Mouse (Mus musculus) B cell, adult 2 months (primary cell): ENCODE data around the gene Cachd1.

Experiments
- DNase-seq, 2 experiments: peaks; one replicate each; pipeline ENCODE4 v3.0.0; 2022

Gene Cachd1

DNA sequence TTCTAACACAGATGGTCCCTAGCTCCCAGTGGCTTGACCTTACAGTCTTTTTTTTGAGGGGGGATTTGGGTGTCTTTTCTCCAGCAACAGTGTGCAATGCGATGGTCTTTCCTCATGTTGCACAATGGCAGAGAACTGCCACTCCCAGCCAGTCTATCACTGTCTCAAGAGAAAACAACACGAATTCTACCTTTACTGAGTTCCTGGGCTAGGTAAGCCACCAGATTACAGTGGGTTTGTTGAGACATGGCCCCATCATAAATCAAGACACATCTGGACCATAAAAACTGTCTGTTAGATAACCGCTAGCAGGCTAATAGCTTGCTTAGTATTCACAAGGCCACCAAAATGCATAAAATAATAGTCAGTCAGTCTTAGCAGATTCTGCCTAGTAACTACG, 147.8 kb downstream of the Cachd1 start:
- DNase-seq: no peak

GRCm38 (mm10) chr4:100925153-100925552, 148.7 kb downstream of the Cachd1 start:
- DNase-seq: no peak

GRCm38 (mm10) chr4:100926608-100927007, 150.1 kb downstream of the Cachd1 start:
- no peak for DNase-seq

DNA sequence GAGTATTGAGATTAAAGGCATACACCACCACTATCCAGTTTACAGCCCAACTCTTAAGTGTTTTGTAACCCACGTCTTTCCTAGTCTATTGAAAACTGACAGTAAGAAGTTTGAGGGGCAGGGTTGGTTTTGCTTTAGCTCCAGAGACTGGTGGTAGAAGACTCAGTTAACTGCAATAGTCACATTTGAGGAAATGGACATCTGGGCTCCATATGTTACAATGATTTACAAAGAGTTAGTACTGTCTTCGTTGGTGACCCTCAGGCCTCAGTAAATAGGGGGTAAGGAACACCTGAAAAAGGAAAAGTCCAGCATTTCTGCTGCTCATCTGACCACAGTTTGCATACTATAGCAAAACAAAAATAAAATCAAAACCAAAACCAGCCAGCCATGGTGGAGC, 150.6 kb downstream of the Cachd1 start:
- no peak for DNase-seq

- DNase-seq: no peak
Observed at GRCm38 (mm10) chr4:100943689-100944088, 167.2 kb downstream of the Cachd1 start.

DNA sequence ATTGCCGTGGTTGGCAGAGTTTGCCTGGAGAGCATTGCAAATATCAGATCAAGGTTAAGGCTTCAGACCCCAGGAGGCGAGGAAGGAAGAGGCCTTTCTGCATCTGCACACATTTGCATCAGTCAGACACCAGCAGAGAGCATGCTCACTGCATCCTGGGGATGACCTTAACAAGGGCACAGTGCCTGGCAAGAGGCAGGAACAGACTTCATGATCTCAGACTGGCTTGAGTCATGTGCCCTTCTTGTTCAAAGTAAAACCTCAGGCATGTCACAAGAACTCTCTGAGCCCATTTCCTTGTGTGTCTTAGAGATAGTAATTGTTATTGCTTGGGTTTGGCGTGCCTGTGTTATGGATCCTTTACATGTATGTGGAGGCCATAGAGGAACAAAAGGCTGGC, 167.8 kb downstream of the Cachd1 start:
- no peak for DNase-seq

GRCm38 (mm10) chr4:100945171-100945899, 168.9 kb downstream of the Cachd1 start:
- no peak for DNase-seq

DNA sequence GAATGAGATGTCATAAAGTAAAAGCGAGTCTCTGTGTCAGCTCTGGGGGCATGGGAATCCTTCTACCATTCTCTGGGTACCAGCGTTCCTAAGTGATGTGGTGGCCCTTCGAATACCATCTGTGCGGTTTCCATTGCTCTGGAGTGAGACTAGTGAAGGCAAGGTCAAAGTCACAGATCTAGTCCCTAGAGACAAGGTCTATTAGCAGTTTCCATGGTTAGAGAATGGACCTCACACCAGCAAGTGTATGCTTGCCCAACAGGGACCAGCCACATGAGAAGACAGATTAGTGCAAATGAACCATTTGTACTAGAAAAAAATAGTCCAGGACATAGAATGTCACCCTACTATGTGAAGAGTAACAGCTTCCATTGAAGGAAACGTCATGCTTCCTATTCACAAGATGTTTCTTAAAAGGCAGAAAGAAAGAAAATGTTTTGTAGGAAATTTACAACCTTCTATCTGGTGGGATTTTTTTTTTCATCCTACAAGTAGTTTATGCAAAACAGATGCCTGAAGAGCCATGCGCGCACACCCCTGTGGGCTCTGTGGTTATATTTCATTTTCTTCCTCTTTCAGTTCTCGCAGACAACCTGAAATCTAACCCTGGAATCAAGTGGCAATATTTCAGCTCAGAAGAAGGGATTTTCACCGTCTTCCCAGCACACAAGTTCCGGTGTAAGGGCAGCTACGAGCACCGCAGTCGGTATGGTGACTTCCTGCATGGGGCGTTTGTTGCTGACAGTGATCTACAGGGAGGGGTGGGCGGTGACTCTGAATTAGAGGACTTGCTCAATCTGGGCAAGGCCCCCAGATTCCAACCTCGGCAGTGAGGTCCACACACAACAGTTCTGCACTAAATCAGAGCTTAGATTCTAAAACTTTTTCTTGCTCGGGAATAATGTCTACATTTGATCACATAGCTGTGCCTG, 172.3 kb downstream of the Cachd1 start:
- DNase-seq: peak in 1 of 2 experiments; percentile 1

GRCm38 (mm10) chr4:100950316-100950715, 173.8 kb downstream of the Cachd1 start:
- no peak for DNase-seq

GRCm38 (mm10) chr4:100951876-100952275, 175.4 kb downstream of the Cachd1 start:
- DNase-seq: no peak

DNA sequence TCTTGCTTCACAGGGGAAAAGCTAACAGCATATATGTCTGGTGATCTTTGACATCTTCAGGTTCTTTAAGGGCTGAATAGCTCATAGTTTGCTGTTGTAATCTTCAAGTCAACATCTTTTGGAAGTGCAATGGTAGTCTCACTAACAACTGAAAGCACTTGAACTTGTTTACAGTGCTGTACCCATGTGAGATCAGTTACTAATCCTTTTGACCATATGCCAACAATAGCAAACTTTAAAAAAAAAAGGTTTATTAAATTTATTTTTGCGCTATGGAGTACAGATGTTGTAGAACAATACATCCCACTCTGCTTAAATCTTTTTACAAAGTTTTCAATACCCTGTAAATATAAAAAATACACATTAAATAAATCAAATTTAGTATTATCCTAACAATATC, 186.9 kb downstream of the Cachd1 start:
- no peak for DNase-seq

- no peak for DNase-seq
Observed at GRCm38 (mm10) chr4:100963796-100964195, 187.3 kb downstream of the Cachd1 start.

- DNase-seq: no peak
Observed at GRCm38 (mm10) chr4:100967703-100968392, 191.4 kb downstream of the Cachd1 start.

- DNase-seq: no peak
Observed at GRCm38 (mm10) chr4:100973641-100974454, 197.4 kb downstream of the Cachd1 start.

DNA sequence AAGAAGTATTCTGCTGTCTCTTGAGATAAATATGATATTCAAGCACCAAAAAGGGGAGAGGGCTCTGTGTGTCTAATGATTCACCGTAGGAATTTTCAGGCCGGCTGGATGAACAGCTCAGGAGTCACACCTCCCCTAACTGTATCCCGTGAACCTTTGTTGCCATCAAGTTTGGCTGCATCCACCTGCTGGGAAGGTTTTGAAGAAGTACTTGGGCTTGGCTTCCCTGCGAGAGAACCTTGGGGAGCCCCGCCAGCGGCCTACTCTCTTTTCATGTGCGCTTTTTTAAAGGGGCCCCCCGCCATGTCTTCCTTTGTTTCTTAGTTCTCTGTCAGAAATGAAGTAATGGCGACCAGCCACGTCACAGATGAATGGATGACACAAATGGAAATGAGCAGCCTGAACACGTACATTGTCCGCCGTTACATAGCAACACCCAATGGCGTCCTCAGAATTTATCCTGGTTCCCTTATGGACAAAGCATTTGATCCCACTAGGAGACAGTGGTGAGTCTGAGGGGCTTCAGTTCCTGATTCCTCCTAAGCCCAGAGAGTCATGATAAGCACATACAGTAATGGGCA, 198.1 kb downstream of the Cachd1 start:
- DNase-seq: no peak

- DNase-seq: no peak
Observed at GRCm38 (mm10) chr4:100977522-100977921, 201.0 kb downstream of the Cachd1 start.

- no peak for DNase-seq
Observed at GRCm38 (mm10) chr4:100987187-100987586, 210.7 kb downstream of the Cachd1 start.

- no peak for DNase-seq
Observed at GRCm38 (mm10) chr4:100988231-100988799, 211.8 kb downstream of the Cachd1 start.

- no peak for DNase-seq
Observed at GRCm38 (mm10) chr4:100990996-100991395, 214.5 kb downstream of the Cachd1 start.

GRCm38 (mm10) chr4:100992086-100992485, 215.6 kb downstream of the Cachd1 start:
- no peak for DNase-seq

- DNase-seq: no peak
Observed at GRCm38 (mm10) chr4:100994442-100995255, 218.2 kb downstream of the Cachd1 start.
